Mouse (Mus musculus): Measurements from ENCODE around the gene Tsen54. TPM values are rescaled to one million over a fixed set of nuclear protein-coding genes. Genes with fewer than 3 reads are reported as not detected.

Tsen54 gene
- polyA plus RNA-seq, 1 experiment, result 12.2 TPM

DNA sequence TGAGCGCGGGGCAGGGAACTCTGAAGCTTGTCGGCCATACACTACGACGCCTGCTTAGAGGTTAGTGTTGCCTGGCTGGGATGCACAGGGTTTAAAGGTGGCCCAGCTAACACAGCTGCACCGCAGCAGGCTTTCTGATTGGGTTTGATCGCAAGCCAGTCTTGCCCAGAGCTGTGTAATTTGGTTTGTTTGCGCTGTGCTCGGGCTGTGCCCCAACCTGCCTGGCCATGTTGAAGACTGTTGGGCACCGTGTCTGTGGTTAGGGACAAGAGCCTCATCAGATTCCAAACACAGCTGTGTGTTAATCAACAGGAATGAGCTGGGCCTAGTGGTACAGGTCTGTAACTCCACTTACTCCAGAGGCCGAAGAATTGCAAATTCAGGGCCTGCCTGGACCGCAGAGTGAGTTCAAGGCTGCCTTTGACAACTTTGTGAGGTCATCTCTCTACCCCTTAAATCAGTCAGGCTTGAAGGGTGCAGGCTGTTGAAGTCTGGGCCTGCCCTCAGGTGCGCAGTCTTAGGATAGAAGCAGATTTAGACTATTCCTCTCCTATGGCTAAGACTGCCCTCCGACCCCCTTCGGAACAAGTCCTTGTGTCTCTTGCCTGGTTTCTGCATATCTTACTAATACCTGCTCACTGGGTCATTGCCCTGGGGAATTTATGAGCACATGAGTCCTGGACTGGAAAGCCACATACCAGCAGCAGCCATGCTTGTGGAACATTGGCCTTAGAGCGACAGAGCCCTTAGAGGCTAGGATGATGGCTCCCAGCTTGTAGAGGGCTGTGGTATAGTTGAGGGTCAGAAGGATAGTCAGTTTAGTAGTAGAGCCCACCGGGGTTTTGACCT lies 36.8 kb upstream of the Tsen54 start:
- Histone ChIP-seq H3K27ac (ENCODE audit: insufficient read depth, low read length) (no peak overlapping the region), H3K4me3 (ENCODE audit: insufficient read depth, low read length) (no peak overlapping the region), H3K4me1 (ENCODE audit: control insufficient read depth, insufficient read depth, low read length) (peaks cover 7% of the 10 kb centered on the region; the same call in 1 of the 2 replicates)
- TF ChIP-seq CTCF (IDR thresholded peaks at IDR 0.05; ENCODE audit: borderline replicate concordance, insufficient read depth, low read length) (no peak), POLR2A (IDR thresholded peaks at IDR 0.05; ENCODE audit: low read depth, low read length) (no peak)

DNA sequence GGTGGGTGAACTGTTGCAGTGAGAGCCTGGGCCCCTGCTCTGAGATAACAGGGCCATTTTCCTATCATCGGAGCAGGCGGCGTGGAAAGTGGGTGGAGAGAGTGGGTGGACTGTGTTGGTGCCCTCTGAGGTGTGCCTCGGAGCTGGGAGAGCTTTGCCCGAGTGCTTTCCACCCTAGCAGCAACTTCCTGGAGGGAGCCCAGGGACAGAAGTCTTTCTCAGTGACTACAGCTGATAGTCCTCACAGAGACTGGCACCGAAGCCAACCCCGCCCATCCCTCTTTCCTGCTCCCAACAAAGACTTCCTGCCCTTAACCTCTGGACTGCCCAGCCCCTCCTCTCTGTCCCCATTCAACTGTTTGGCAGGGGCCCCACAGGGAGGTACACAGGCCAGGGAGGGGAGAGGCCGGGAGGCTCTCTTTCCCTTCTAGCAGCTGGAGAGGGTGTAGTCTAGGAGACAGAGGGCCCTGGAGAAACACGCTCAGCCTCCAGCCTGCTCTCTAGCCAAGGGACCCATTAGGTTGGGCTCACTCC lies 35.4 kb upstream of the Tsen54 start:
- Histone ChIP-seq H3K4me3 (ENCODE audit: insufficient read depth, low read length) (no peak overlapping the region), H3K4me1 (ENCODE audit: control insufficient read depth, insufficient read depth, low read length) (peaks cover 7% of the 10 kb centered on the region; the same call in 1 of the 2 replicates)
- TF ChIP-seq POLR2A (IDR thresholded peaks at IDR 0.05; ENCODE audit: low read depth, low read length), result no peak
- no peak for TF ChIP-seq CTCF (IDR thresholded peaks at IDR 0.05; ENCODE audit: borderline replicate concordance, insufficient read depth, low read length)

GRCm38 (mm10) chr11:115780141-115781070 lies 34.1 kb upstream of the Tsen54 start:
- no peak overlapping the region for H3K27ac ChIP-seq (ENCODE audit: insufficient read depth, low read length)
- TF ChIP-seq POLR2A (IDR thresholded peaks at IDR 0.05; ENCODE audit: low read depth, low read length), result no peak
- no peak overlapping the region for H3K4me3 ChIP-seq (ENCODE audit: insufficient read depth, low read length)
- peaks cover 6% of the 10 kb centered on the region; the same call in 1 of the 2 replicates for H3K4me1 ChIP-seq (ENCODE audit: control insufficient read depth, insufficient read depth, low read length)

More for the DNA sequence above, 35.4 kb upstream of the Tsen54 start:
- no peak overlapping the region for H3K27ac ChIP-seq (ENCODE audit: insufficient read depth, low read length)

GRCm38 (mm10) chr11:115786473-115786872 lies 28.1 kb upstream of the Tsen54 start:
- no peak overlapping the region for H3K4me3 ChIP-seq (ENCODE audit: insufficient read depth, low read length)
- H3K4me1 ChIP-seq (ENCODE audit: control insufficient read depth, insufficient read depth, low read length), result no peaks in the 10 kb centered on the region
- no peak overlapping the region for H3K27ac ChIP-seq (ENCODE audit: insufficient read depth, low read length)
- TF ChIP-seq CTCF (IDR thresholded peaks at IDR 0.05; ENCODE audit: borderline replicate concordance, insufficient read depth, low read length) (no peak), POLR2A (IDR thresholded peaks at IDR 0.05; ENCODE audit: low read depth, low read length) (no peak)

DNA sequence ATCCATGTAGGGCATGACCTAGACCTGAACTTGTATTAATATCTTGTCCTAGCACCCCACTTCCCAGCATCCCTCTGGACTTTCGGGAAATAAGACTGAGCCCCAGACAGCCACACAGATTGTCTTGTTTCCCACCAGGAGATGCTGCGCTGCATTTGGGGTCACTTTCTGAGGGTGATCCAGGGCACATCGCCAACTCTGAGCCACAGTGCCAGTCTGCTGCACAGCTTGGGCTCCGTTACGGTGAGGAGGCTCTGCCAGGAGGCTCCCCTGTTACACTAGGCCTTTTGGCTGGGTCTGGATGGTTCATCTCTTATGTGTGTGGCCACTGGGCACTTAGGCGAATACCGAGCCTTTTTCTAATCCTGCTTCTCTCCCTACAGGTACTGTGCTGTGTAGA lies 24.7 kb upstream of the Tsen54 start:
- Histone ChIP-seq H3K4me1 (ENCODE audit: control insufficient read depth, insufficient read depth, low read length) (no peaks in the 10 kb centered on the region), H3K27ac (ENCODE audit: insufficient read depth, low read length) (no peak overlapping the region), H3K4me3 (ENCODE audit: insufficient read depth, low read length) (no peak overlapping the region)
- no peak for TF ChIP-seq POLR2A (IDR thresholded peaks at IDR 0.05; ENCODE audit: low read depth, low read length)
- no peak for TF ChIP-seq CTCF (IDR thresholded peaks at IDR 0.05; ENCODE audit: borderline replicate concordance, insufficient read depth, low read length)

DNA sequence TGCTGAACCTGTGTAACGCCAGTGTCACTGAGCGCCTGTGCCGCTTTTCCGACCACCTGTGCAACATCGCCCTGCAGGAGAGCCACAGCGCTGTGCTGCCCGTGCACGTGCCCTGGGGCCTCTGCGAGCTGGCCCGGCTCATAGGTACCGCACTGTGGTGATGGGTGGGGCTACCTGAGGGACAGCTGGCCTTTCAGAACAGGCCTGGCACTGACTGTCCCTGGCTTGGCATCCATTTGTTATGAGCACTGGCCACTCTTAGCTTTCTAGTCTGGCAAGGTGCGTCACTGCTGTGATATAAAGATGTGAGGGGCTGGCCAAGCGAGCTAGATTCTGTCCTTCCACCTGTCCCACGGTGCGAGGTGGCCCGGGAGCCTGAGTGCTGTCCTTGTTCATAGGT lies 22.6 kb upstream of the Tsen54 start:
- no peaks in the 10 kb centered on the region for H3K4me1 ChIP-seq (ENCODE audit: control insufficient read depth, insufficient read depth, low read length)
- TF ChIP-seq CTCF (IDR thresholded peaks at IDR 0.05; ENCODE audit: borderline replicate concordance, insufficient read depth, low read length), result no peak
- no peak for TF ChIP-seq POLR2A (IDR thresholded peaks at IDR 0.05; ENCODE audit: low read depth, low read length)
- H3K4me3 ChIP-seq (ENCODE audit: insufficient read depth, low read length), result no peak overlapping the region
- no peak overlapping the region for H3K27ac ChIP-seq (ENCODE audit: insufficient read depth, low read length)

DNA sequence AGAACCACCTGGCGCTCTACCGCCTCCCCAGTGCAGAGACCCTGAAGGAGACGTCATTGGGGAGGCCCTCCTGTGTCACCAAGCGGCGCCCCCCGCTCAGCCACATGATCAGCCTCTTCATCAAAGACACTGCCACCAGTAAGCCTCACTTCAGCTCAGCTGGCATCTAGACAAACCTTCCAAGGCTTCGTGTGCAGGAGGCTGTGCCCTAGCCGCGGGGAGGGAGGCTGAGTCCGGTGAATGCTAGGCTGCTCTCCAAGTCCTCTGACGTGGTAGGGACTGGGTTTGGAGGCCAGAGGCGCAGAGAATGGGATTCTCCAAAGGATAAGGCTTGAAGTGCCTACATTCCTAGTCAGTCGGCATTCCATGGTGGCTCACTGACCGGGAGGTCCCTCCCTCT lies 22.2 kb upstream of the Tsen54 start:
- Histone ChIP-seq H3K27ac (ENCODE audit: insufficient read depth, low read length) (no peak overlapping the region), H3K4me1 (ENCODE audit: control insufficient read depth, insufficient read depth, low read length) (no peaks in the 10 kb centered on the region), H3K4me3 (ENCODE audit: insufficient read depth, low read length) (no peak overlapping the region)
- TF ChIP-seq POLR2A (IDR thresholded peaks at IDR 0.05; ENCODE audit: low read depth, low read length), result no peak
- no peak for TF ChIP-seq CTCF (IDR thresholded peaks at IDR 0.05; ENCODE audit: borderline replicate concordance, insufficient read depth, low read length)

DNA sequence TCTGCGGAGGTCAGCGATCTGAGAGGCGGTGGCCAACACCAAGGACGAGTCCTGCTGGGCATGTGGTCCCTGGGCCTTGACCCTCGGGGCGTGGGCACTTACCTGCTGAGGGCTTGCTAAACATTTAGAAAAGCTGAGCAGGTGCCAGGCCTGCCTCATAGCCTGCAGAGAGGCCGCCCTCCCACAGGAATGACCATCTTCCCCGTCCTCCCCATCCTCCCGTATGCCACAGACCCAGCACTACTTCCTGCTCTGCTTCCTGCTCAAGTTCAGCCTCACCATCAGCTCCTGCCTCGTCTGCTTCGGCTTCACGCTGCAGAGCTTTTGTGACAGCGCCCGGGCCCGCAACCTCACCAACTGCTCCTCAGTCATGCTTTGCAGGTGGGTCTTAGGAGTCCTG lies 17.6 kb upstream of the Tsen54 start:
- H3K27ac ChIP-seq (ENCODE audit: insufficient read depth, low read length), result no peak overlapping the region
- no peak overlapping the region for H3K4me3 ChIP-seq (ENCODE audit: insufficient read depth, low read length)

DNA sequence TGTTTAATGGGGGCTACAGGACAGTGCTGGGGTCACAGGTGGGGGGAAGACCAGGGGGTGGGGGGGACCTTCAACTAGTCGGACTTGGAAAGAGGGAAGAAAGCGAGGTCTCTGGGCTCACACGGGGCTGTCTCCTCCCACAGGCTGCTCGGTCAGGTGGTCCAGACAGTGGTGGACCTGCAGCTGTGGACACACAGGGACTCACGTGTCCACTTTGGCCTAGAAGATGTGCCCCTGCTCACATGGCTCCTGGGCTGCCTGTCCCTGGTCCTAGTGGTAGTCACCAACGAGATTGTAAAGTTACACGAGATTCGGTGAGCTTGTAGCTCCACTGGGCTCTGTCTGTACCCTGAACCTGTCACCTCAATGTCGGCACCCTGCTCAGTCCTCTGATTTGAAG lies 16.9 kb upstream of the Tsen54 start:
- TF ChIP-seq CTCF (IDR thresholded peaks at IDR 0.05; ENCODE audit: borderline replicate concordance, insufficient read depth, low read length) (no peak), POLR2A (IDR thresholded peaks at IDR 0.05; ENCODE audit: low read depth, low read length) (no peak)
- no peak overlapping the region for H3K4me3 ChIP-seq (ENCODE audit: insufficient read depth, low read length)
- no peaks in the 10 kb centered on the region for H3K4me1 ChIP-seq (ENCODE audit: control insufficient read depth, insufficient read depth, low read length)
- H3K27ac ChIP-seq (ENCODE audit: insufficient read depth, low read length), result no peak overlapping the region

More for the DNA sequence above, 17.6 kb upstream of the Tsen54 start:
- H3K4me1 ChIP-seq (ENCODE audit: control insufficient read depth, insufficient read depth, low read length), result no peaks in the 10 kb centered on the region
- TF ChIP-seq POLR2A (IDR thresholded peaks at IDR 0.05; ENCODE audit: low read depth, low read length) (no peak), CTCF (IDR thresholded peaks at IDR 0.05; ENCODE audit: borderline replicate concordance, insufficient read depth, low read length) (no peak)

All from embryonic fibroblast, embryonic 13.5 days (primary cell).